Mouse (Mus musculus) heart, embryonic 15.5 days (tissue): Measurements from ENCODE around the gene Rasd2. TPM values are rescaled to one million over a fixed set of nuclear protein-coding genes. Genes with fewer than 3 reads are reported as not detected.

ENCODE experiments used
- ATAC-seq: fragments of 200-750 bp; cut with Nextera tagmentation; replicated peaks from 2 replicates; pipeline ENCODE4 v1.8.0; 2017; ENCODE audit warnings: low read depth, moderate TSS enrichment; ENCODE audit not compliant: insufficient number of reproducible peaks, insufficient read depth, low FRiP score
- H3K27ac ChIP-seq: fragments of 300-500 bp; sonication (generic); 2 replicates; pipeline ENCODE4 v1.5.1; 2015; ENCODE audit warnings: mild to moderate bottlenecking, inconsistent platforms
- H3K27me3 ChIP-seq: fragments of 300-500 bp; sonication (generic); 2 replicates; pipeline ENCODE4 v1.6.1; 2015; ENCODE audit warnings: inconsistent platforms
- H3K36me3 ChIP-seq: fragments of 300-500 bp; sonication (generic); 2 replicates; pipeline ENCODE4 v1.6.1; 2015; ENCODE audit warnings: mild to moderate bottlenecking, inconsistent platforms
- H3K4me1 ChIP-seq: fragments of 300-500 bp; sonication (generic); replicated peaks from 2 replicates; pipeline ENCODE4 v1.6.1; 2015; ENCODE audit warnings: inconsistent platforms
- H3K4me2 ChIP-seq: fragments of 300-500 bp; sonication (generic); 2 replicates; pipeline ENCODE4 v1.6.1; 2015; ENCODE audit warnings: inconsistent platforms, mild to moderate bottlenecking, moderate library complexity
- H3K4me3 ChIP-seq: fragments of 300-500 bp; sonication (generic); 2 replicates; pipeline ENCODE4 v1.5.1; 2015; ENCODE audit warnings: mild to moderate bottlenecking, inconsistent platforms
- H3K9ac ChIP-seq: fragments of 300-500 bp; sonication (generic); 2 replicates; pipeline ENCODE4 v1.6.1; 2015; ENCODE audit warnings: mild to moderate bottlenecking, inconsistent platforms
- H3K9me3 ChIP-seq: fragments of 300-500 bp; sonication (generic); replicated peaks from 2 replicates; pipeline ENCODE4 v1.6.1; 2016; ENCODE audit warnings: inconsistent platforms
- WGBS: fragments of 180-500 bp; shearing (Covaris S2); methylation state at CpG from one replicate; pipeline ENCODE4 v1.1.7; 2015; ENCODE audit warnings: mixed read lengths; 5-methylcytosine and 5-hydroxymethylcytosine counted together
- polyA plus RNA-seq: library from polyadenylated mRNA; unstranded; fragments of >200 nt; fragmentation: Nextera tagmentation; extraction: Ambion mirVana; gene quantifications from 2 replicates; pipeline ENCODE4 v1.2.1, GENCODE M21; 2015

The Rasd2 gene
- polyA plus RNA-seq = 0.62 and 0.91 TPM in 2 replicates

GRCm38 (mm10) chr8:75213686-75214085 lies at the start of gene Rasd2:
Gene Rasd2 (plus strand): TSS chr8:75213944.
- Histone ChIP-seq H3K4me3 (peak within 1 kb of the TSS; percentile 55), H3K36me3 (no peaks in the 10 kb centered on the region), H3K27ac (no peak within 1 kb of the TSS), H3K9me3 (no peaks in the 10 kb centered on the region), H3K4me2 (peak within 1 kb of the TSS; percentile 95), H3K4me1 (peaks cover 26% of the 10 kb centered on the region), H3K27me3 (peaks cover 51% of the 10 kb centered on the region), H3K9ac (peak within 1 kb of the TSS; percentile 42)
- 2% methylated on average over 42 of the region's 42 CpGs for WGBS
- ATAC-seq = no peak

- 31% methylated on average over 5 of the region's 5 CpGs for WGBS
- H3K9ac ChIP-seq = no peak overlapping the region
- peak overlapping the region; percentile 46; the same call in 1 of the 2 replicates for H3K27ac ChIP-seq
- H3K27me3 ChIP-seq = no peaks in the 10 kb centered on the region
- no peak overlapping the region for H3K4me3 ChIP-seq
- H3K4me1 ChIP-seq = peaks cover 18% of the 10 kb centered on the region
- no peaks in the 10 kb centered on the region for H3K36me3 ChIP-seq
- H3K9me3 ChIP-seq = no peaks in the 10 kb centered on the region
- no peak overlapping the region for H3K4me2 ChIP-seq
- ATAC-seq = peak; percentile 83
These were observed 44.4 kb upstream of the Rasd2 start for GRCm38 (mm10) chr8:75169363-75169762.

GRCm38 (mm10) chr8:75172009-75172685 lies 41.6 kb upstream of the Rasd2 start:
- WGBS = 78% methylated on average over 6 of the region's 6 CpGs
- H3K4me2 ChIP-seq = no peak overlapping the region
- H3K4me1 ChIP-seq = peaks cover 18% of the 10 kb centered on the region
- no peak overlapping the region for H3K27ac ChIP-seq
- ATAC-seq = no peak
- H3K9me3 ChIP-seq = no peaks in the 10 kb centered on the region
- H3K4me3 ChIP-seq = no peak overlapping the region
- H3K36me3 ChIP-seq = no peaks in the 10 kb centered on the region
- H3K27me3 ChIP-seq = no peaks in the 10 kb centered on the region
- no peak overlapping the region for H3K9ac ChIP-seq

- ATAC-seq = no peak
- Histone ChIP-seq H3K4me2 (no peak overlapping the region), H3K36me3 (no peaks in the 10 kb centered on the region), H3K27me3 (no peaks in the 10 kb centered on the region; the same call in 1 of the 2 replicates), H3K27ac (no peak overlapping the region), H3K9ac (no peak overlapping the region), H3K9me3 (no peaks in the 10 kb centered on the region), H3K4me3 (no peak overlapping the region), H3K4me1 (0 out of 2 replicates have a peak, but pooled peaks cover 2% of the 10 kb centered on the region)
- whole genome bisulfite sequencing = 62% methylated on average over 3 of the region's 3 CpGs
These were observed 20.7 kb upstream of the Rasd2 start for GRCm38 (mm10) chr8:75193022-75193421.

- H3K4me2 ChIP-seq = no peak overlapping the region
These were observed 19.2 kb upstream of the Rasd2 start for GRCm38 (mm10) chr8:75194473-75195071.

GRCm38 (mm10) chr8:75197170-75197569 lies 16.6 kb upstream of the Rasd2 start:
- H3K9ac ChIP-seq = no peak overlapping the region
- 55% methylated on average over 3 of the region's 3 CpGs for WGBS

More at GRCm38 (mm10) chr8:75194473-75195071, 19.2 kb upstream of the Rasd2 start:
- WGBS = 42% methylated on average over 4 of the region's 4 CpGs
- H3K36me3 ChIP-seq = no peaks in the 10 kb centered on the region
- no peak overlapping the region for H3K4me3 ChIP-seq
- no peak; the same call in 1 of the 2 replicates for ATAC-seq
- no peaks in the 10 kb centered on the region for H3K9me3 ChIP-seq
- H3K9ac ChIP-seq = no peak overlapping the region
- H3K4me1 ChIP-seq = peaks cover 8% of the 10 kb centered on the region; the same call in 1 of the 2 replicates
- peaks cover 2% of the 10 kb centered on the region; the same call in 1 of the 2 replicates for H3K27me3 ChIP-seq
- H3K27ac ChIP-seq = no peak overlapping the region

GRCm38 (mm10) chr8:75197862-75198261 lies 15.9 kb upstream of the Rasd2 start:
- ATAC-seq = no peak; the same call in 1 of the 2 replicates
- Histone ChIP-seq H3K36me3 (no peaks in the 10 kb centered on the region), H3K9me3 (no peaks in the 10 kb centered on the region), H3K4me2 (no peak overlapping the region), H3K4me3 (no peak overlapping the region), H3K27ac (peak overlapping the region; percentile 28; the same call in 1 of the 2 replicates), H3K27me3 (peaks cover 2% of the 10 kb centered on the region; the same call in 1 of the 2 replicates), H3K4me1 (peaks cover 14% of the 10 kb centered on the region; the same call in 1 of the 2 replicates), H3K9ac (no peak overlapping the region)
- 47% methylated on average over 4 of the region's 4 CpGs for WGBS

More at GRCm38 (mm10) chr8:75197170-75197569, 16.6 kb upstream of the Rasd2 start:
- H3K9me3 ChIP-seq = no peaks in the 10 kb centered on the region
- no peak for ATAC-seq
- peaks cover 2% of the 10 kb centered on the region; the same call in 1 of the 2 replicates for H3K27me3 ChIP-seq
- peaks cover 14% of the 10 kb centered on the region; the same call in 1 of the 2 replicates for H3K4me1 ChIP-seq
- H3K27ac ChIP-seq = no peak overlapping the region
- no peak overlapping the region for H3K4me3 ChIP-seq
- H3K36me3 ChIP-seq = no peaks in the 10 kb centered on the region
- H3K4me2 ChIP-seq = no peak overlapping the region

- H3K4me1 ChIP-seq = peaks cover 14% of the 10 kb centered on the region; the same call in 1 of the 2 replicates
- 0 out of 2 replicates have a peak, but pooled peaks cover 2% of the 10 kb centered on the region for H3K27me3 ChIP-seq
- 0 out of 2 replicates have a peak, but pooled peaks have one; percentile 50 for ATAC-seq
- no peak overlapping the region for H3K9ac ChIP-seq
- no peak overlapping the region for H3K4me3 ChIP-seq
- peak overlapping the region; percentile 28; the same call in 1 of the 2 replicates for H3K27ac ChIP-seq
- no peak overlapping the region for H3K4me2 ChIP-seq
- H3K9me3 ChIP-seq = no peaks in the 10 kb centered on the region
- H3K36me3 ChIP-seq = no peaks in the 10 kb centered on the region
These were observed 15.4 kb upstream of the Rasd2 start for GRCm38 (mm10) chr8:75198300-75198699.

- H3K27ac ChIP-seq = no peak overlapping the region
- WGBS = 58% methylated on average over 5 of the region's 5 CpGs
- no peaks in the 10 kb centered on the region for H3K9me3 ChIP-seq
- ATAC-seq = no peak
- H3K36me3 ChIP-seq = no peaks in the 10 kb centered on the region
- no peak overlapping the region for H3K9ac ChIP-seq
- H3K4me3 ChIP-seq = no peak overlapping the region
- peaks cover 14% of the 10 kb centered on the region; the same call in 1 of the 2 replicates for H3K4me1 ChIP-seq
- H3K27me3 ChIP-seq = 0 out of 2 replicates have a peak, but pooled peaks cover 2% of the 10 kb centered on the region
- no peak overlapping the region for H3K4me2 ChIP-seq
These were observed 14.6 kb upstream of the Rasd2 start for GRCm38 (mm10) chr8:75198988-75199765.

- H3K27me3 ChIP-seq = 0 out of 2 replicates have a peak, but pooled peaks cover 2% of the 10 kb centered on the region
- H3K4me1 ChIP-seq = peaks cover 11% of the 10 kb centered on the region; the same call in 1 of the 2 replicates
- WGBS = 55% methylated on average over 1 of the region's 1 CpGs
- no peak for ATAC-seq
- no peaks in the 10 kb centered on the region for H3K9me3 ChIP-seq
- H3K9ac ChIP-seq = no peak overlapping the region
- H3K4me2 ChIP-seq = no peak overlapping the region
- no peaks in the 10 kb centered on the region for H3K36me3 ChIP-seq
- no peak overlapping the region for H3K4me3 ChIP-seq
- H3K27ac ChIP-seq = no peak overlapping the region
These were observed 13.8 kb upstream of the Rasd2 start for GRCm38 (mm10) chr8:75199914-75200313.
